Mouse (Mus musculus) gastrocnemius, adult 8-10 months (tissue): Measurements from ENCODE around the gene Nkx6-2. TPM values are rescaled to one million over a fixed set of nuclear protein-coding genes. Genes with fewer than 3 reads are reported as not detected.

ENCODE experiments used
- DNase-seq, 2 experiments: peaks; one replicate each; pipeline ENCODE4 v3.0.0; 2022; ENCODE audit warnings: low spot score in 2 of 2
- total RNA-seq, 4 experiments: library from RNA; stranded (reverse); gene quantifications; 2 replicates each; pipeline ENCODE4 v1.2.4; 2022

Gene Nkx6-2
- total RNA-seq, 4 experiments from 2014 or later, result not detected

- DNase-seq, result no peak
Observed at GRCm38 (mm10) chr7:139570788-139571187, 11.8 kb downstream of the Nkx6-2 start.

- no peak for DNase-seq
Observed at GRCm38 (mm10) chr7:139566533-139566932, 16.1 kb downstream of the Nkx6-2 start.

- DNase-seq, result no peak
Observed at GRCm38 (mm10) chr7:139565998-139566397, 16.6 kb downstream of the Nkx6-2 start.

- DNase-seq, result peak; percentile 33 to 62
Observed at GRCm38 (mm10) chr7:139564161-139564560, 18.4 kb downstream of the Nkx6-2 start.

- DNase-seq, result no peak
Observed at GRCm38 (mm10) chr7:139563425-139563824, 19.2 kb downstream of the Nkx6-2 start.

- DNase-seq, result no peak
Observed at GRCm38 (mm10) chr7:139559659-139560058, 22.9 kb downstream of the Nkx6-2 start.

GRCm38 (mm10) chr7:139556746-139557526 lies 25.7 kb downstream of the Nkx6-2 start:
- DNase-seq, result no peak

- no peak for DNase-seq
Observed at GRCm38 (mm10) chr7:139556331-139556730, 26.3 kb downstream of the Nkx6-2 start.

GRCm38 (mm10) chr7:139551519-139551918 lies 31.1 kb downstream of the Nkx6-2 start:
- no peak for DNase-seq

- DNase-seq, result no peak
Observed at GRCm38 (mm10) chr7:139550086-139550783, 32.4 kb downstream of the Nkx6-2 start.

- no peak for DNase-seq
Observed at GRCm38 (mm10) chr7:139547325-139547724, 35.3 kb downstream of the Nkx6-2 start.

GRCm38 (mm10) chr7:139544706-139545625 lies 37.6 kb downstream of the Nkx6-2 start:
- DNase-seq, result no peak

GRCm38 (mm10) chr7:139541422-139541821 lies 41.2 kb downstream of the Nkx6-2 start:
- no peak for DNase-seq

- DNase-seq, result no peak
Observed at GRCm38 (mm10) chr7:139540601-139541000, 42.0 kb downstream of the Nkx6-2 start.

GRCm38 (mm10) chr7:139538541-139538940 lies 44.1 kb downstream of the Nkx6-2 start:
- peak; percentile 29 to 38 for DNase-seq

- no peak for DNase-seq
Observed at GRCm38 (mm10) chr7:139537831-139538230, 44.8 kb downstream of the Nkx6-2 start.

GRCm38 (mm10) chr7:139536831-139537230 lies 45.8 kb downstream of the Nkx6-2 start:
- no peak for DNase-seq

- peak in 1 of 2 experiments; percentile 39 for DNase-seq
Observed at GRCm38 (mm10) chr7:139536331-139536730, 46.3 kb downstream of the Nkx6-2 start.

- DNase-seq, result no peak
Observed at GRCm38 (mm10) chr7:139531428-139531801, 51.2 kb downstream of the Nkx6-2 start.

- DNase-seq, result no peak
Observed at GRCm38 (mm10) chr7:139530591-139531427, 51.8 kb downstream of the Nkx6-2 start.
